Mouse (Mus musculus) erythroblast, embryonic 14.5 days (primary cell): Measurements from ENCODE around the gene Rab11fip3.

Experiments
- GATA1 ChIP-seq: IDR thresholded peaks from 2 replicates; pipeline ENCODE4 v1.6.1; 2012; ENCODE audit warnings: low read length, inconsistent platforms, mixed read lengths
- TAL1 ChIP-seq: IDR thresholded peaks from 3 replicates; pipeline ENCODE4 v1.6.1; 2012; ENCODE audit warnings: low read length, inconsistent platforms, mixed read lengths

- no peak for TF ChIP-seq TAL1
- TF ChIP-seq GATA1, result no peak
Measured at GRCm38 (mm10) chr17:26110156-26110555, 40.8 kb upstream of the Rab11fip3 start.
